Mouse (Mus musculus) layer of hippocampus, adult 8-10 months (tissue): ENCODE measurements around the gene Ccnl1. TPM values are rescaled to one million over a fixed set of nuclear protein-coding genes. Genes with fewer than 3 reads are reported as not detected.

Source experiments
- DNase-seq, 2 experiments: peaks; one replicate each; pipeline ENCODE4 v3.0.0; 2022; ENCODE audit warnings: low spot score in 2 of 2
- total RNA-seq, 4 experiments: library from RNA; stranded (reverse); gene quantifications; 2 replicates each; pipeline ENCODE4 v1.2.4; 2022

The Ccnl1 gene
- total RNA-seq, 4 experiments from 2014 or later: 60.5 to 74.3 (median 61.4) TPM

DNA sequence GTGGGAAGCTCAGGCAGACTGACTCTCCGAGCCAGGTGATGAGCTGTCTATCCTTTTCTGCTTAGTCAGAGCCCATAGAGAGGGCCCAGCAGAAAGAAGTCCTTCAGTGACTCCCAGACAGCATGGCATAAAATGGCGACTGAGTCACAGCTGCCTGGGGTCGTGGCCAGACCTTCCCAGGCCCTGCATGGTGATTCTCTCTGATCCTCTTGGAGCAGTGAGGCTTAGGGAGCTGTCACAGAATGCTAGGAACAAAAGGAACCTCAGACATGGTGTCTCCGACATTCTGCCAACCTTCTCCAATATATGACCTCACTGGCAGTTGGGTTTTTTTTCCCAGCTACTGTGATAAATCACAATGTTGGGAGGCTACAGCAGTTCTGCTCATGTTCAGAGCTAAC, 30.9 kb downstream of the Ccnl1 start:
- DNase-seq: no peak

DNA sequence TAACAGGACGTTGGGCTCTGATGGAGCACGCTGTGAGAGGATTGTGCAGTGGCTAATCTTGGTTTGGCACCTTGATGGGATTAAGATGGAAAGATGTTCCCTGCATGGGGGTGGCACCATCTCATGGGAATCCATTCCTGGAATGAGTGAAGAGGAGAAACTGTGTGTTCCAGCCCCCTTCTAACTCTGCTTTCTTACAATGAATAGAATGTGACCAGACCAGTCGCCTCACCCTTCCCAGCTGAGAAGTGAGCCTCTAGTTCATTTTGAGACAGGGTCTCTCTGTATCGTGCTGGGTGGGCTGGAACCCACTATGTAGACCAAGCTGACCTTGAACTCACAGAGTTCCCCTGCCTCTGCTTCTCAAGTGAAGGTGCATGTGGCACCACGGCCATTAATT, 31.6 kb downstream of the Ccnl1 start:
- no peak for DNase-seq

- DNase-seq: no peak
These were observed 32.9 kb downstream of the Ccnl1 start for GRCm38 (mm10) chr3:65925058-65925740.

DNA sequence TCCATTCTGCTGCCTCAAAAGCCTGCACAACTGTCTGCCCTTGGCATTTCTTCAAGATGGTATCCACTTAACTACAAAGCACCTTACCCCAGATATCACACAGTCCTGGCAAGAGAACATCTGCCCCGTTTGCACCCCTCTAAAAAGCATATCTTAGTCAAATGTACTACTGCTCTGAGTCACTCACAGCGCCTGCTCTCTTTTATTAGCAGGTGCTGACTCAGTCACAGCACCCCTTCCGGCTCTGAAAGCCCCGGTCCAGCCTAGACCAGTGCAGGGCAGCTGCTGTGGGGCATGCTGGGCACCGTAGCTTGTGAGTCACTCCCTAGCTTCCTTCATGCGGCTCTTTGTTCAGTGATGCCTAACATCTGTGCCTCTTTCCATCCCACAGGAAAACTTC, 35.6 kb downstream of the Ccnl1 start:
- DNase-seq: no peak

DNA sequence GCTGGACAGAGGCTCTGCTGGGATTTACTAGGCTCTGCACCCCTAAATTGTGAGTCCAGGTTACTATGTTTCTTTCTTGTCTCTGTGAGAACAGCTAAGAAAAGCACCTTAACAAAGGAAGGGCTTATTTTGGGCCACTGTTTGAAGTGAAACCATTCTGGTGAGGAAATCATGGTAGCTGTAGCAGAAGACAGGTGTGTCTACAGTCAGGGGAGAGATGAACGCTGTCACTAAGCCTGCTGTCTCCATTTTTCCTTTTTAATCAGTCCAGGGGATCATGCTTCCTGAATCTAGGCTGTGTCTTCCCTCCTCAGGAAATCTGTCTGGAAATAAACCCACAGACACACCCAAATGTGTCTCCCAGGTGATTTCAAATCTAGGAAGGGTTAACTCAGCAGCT, 36.4 kb downstream of the Ccnl1 start:
- no peak for DNase-seq

- no peak for DNase-seq
These were observed 39.0 kb downstream of the Ccnl1 start for GRCm38 (mm10) chr3:65919016-65919415.

GRCm38 (mm10) chr3:65912928-65913327, 45.1 kb downstream of the Ccnl1 start:
- no peak for DNase-seq

DNA sequence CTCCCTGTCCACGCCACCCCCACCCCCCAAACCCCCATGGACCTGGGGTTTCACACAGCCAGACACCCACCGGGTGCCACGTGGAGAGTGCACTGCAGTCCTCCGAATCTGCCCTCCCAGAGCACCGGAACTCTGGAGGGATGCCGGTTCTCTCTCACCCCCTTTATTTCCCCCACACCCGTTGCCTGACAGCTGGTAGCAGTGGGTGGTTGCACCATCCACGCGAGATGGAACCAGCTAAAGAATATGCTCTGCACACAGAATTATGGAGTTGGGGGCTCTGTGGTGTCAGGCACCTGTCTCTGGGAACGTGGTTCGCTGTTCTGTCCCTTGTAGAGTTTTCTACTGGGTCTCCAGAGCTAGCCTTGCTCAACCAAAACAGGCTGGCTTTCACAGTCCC, 45.8 kb downstream of the Ccnl1 start:
- DNase-seq: peak; percentile 28 to 42

- DNase-seq: no peak
These were observed 46.8 kb downstream of the Ccnl1 start for GRCm38 (mm10) chr3:65911265-65911664.

GRCm38 (mm10) chr3:65909454-65909853, 48.6 kb downstream of the Ccnl1 start:
- DNase-seq: no peak

DNA sequence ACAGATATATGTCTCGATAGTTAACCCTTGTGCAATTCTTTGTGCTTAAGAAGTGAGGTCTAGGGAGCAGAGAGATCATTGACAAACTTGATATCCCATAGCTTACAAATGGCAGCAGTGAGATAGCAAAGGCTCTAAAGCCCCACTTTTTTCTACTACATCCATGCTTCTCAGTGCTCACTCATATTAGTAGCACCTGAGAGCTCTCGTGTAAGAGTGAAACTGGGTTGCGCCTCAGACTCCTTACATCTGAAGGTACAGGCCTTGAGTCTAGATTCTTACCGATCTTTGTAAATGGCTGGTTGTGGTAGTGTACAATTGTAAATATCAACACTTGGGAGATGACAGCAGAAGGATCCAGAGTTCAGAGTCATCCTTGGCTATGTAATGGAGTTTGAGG, 50.5 kb downstream of the Ccnl1 start:
- no peak for DNase-seq

DNA sequence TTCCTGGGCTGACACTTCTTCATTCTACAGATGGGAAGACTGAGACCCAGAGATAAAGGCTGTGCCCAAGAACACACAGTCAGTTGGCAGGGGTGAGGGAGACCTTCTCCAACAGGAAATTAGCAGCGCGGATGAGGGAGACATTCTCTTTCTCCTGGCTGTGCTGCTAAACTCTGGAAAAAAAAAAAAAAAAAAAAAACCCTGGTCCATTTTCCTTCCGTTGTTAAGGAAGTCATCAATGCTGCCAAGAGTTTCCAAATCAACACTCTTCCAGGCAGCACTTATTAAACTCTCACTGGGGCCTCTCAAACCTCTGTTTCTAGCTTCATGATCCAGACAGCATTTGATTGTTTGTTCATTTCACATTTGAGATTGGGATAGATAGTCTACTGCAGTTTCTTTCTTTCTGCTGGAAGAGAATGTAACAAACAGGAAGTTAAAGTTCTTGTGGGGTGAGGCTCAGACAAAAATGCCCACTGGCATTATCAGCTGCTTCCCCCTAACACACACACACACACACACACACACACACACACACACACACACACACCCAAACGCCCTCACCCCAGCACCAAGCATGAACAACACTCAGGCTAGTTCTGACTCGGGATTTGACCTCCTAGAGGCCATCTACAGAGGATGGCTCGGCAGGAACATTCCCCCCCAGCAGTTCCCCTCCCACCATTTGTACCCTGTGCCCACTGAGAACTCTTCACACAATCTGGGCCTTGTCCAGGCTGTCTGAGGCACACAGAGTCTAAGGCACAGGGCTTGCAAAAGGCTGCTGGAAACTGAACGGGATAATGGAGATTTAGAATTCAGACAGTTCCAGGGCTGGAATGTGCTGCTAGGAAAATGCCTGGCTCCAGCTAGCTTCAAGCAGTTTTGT, 52.5 kb downstream of the Ccnl1 start:
- DNase-seq: no peak

DNA sequence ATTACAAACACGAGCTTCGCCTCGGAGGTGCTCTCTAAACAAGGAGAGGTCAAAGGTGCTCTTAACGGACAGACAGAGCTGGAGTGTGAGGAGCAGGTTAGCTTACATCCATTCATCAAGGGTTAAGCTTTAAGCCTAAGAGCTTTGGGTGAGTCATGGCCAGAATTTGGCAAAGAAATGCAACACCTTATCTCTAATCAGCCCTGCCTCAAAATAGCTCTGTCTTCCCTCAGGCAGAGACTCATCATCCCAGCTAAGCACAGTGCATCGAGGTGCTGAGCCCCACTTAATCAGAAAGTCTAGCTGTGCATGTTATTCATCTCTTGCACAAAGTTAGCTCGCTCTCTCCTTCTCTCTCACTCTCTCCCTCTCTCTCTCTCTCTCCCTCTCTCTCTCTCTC, 53.3 kb downstream of the Ccnl1 start:
- no peak for DNase-seq

DNA sequence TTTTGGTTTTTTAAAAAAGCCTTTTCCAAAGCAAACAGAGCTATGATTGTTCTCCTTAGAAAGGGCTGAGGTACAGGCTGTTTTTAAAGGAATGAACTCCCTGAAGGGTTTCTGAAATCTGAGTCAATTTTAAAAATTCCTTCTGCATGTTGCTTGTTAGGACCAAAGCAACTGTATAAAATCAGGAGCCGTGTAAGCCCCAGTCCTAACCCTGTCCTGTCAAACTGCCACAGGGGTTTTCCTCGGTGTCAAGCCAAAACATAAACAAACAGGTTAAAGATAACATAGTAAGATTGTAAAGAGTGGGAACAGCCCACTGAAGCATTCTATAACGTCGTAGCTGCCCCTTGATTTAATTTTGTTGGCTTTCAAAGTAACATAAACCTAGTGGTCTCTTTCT, 53.9 kb downstream of the Ccnl1 start:
- DNase-seq: no peak

DNA sequence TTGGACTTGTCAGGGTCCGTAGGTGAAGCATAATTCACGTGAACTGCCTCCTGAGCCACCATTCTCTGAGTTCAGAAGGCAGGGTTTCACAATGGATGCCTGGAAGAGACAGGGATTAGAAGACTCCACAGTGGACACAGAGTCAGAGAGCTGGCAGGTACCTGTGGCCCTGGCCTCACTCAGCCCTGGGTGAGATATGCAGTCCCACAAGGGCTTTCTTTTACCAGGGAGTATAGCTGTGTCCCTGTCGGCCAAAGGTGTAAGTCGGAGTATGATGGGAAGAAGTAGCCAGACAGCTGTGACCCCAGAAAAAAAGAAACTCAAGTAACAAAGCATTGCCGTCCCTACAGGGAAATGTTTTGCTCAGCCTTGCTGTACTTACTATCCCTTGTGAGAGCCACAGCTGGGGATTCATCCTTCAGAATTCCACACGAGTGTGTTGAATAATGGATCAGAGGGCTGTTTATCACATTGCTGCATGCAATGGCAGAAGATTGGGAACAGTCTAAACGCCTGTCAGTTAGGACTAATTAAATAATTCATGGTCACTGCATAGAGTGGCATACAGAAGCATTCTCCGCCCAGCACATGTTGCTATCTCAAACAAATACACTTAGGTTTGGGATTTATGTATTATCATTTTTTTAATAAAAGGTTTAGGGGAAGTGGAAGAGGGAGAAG, 59.3 kb downstream of the Ccnl1 start:
- no peak for DNase-seq

DNA sequence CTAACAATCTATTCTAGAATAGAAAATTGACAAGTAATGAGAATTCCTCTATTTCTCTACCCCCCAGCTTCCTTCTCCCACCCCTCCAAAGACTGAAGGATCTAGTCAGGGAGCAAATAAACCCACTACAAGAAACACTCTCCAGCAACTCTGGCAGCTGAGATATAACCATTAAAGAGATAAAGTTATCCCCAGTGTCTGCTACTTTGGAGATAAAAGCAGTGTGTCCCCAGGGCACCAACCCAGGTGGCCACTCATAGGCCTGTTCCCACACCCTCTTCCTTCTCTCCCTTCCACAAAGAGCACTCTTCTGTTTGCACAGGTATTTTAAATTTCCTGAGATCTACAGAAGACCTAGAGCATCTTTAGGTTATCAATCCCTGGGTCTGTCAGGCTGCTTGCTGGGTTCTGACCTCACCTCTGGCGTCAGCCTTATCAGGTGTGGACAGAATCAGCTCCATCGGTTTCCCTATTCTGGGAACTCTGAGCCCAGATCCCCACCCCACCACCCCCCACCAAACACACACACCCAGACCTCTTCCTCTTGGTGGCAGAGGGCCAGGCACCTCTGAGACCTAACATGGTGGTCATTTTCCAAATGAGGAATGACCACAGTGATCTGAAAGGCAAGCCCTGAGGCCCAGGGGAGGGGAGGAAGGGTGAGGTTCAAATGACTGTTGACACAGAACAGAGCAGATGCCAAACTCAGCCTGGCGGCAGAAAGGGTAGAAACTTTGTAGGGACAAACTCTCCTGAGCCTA, 60.6 kb downstream of the Ccnl1 start:
- no peak for DNase-seq
